Mouse (Mus musculus) cerebellum, adult 2 months (tissue): ENCODE results near the gene Gpatch3. TPM values are rescaled to one million over a fixed set of nuclear protein-coding genes. Genes with fewer than 3 reads are reported as not detected.
A peak's percentile ranks its signal among the peaks of the same experiment; 100 is the strongest.

Experiments used
- DNase-seq, 2 experiments: peaks; one replicate each; pipeline ENCODE4 v3.0.0; 2021
- H3K27ac ChIP-seq: fragments of 200-500 bp; 2 replicates; pipeline ENCODE4 v1.5.1; 2012; ENCODE audit warnings: low read length, control low read depth, inconsistent platforms; ENCODE audit not compliant: insufficient read depth
- H3K27me3 ChIP-seq: fragments of 200-500 bp; 2 replicates; pipeline ENCODE4 v1.6.1; 2012; ENCODE audit warnings: inconsistent platforms, mild to moderate bottlenecking, low read length, moderate library complexity; ENCODE audit not compliant: control insufficient read depth, insufficient read depth
- H3K4me1 ChIP-seq: fragments of 200-500 bp; 2 replicates; pipeline ENCODE4 v1.6.1; 2011; ENCODE audit warnings: low read length; ENCODE audit not compliant: control insufficient read depth, insufficient read depth
- H3K4me3 ChIP-seq: fragments of 200-500 bp; replicated peaks from 2 replicates; pipeline ENCODE3; 2011; ENCODE audit warnings: mild to moderate bottlenecking, low read depth, low read length, control low read depth; ENCODE audit not compliant: insufficient read depth
- CTCF ChIP-seq: fragments of 200-500 bp; IDR thresholded peaks from 2 replicates; pipeline ENCODE4 v1.5.1; 2011; ENCODE audit warnings: low read depth, mild to moderate bottlenecking, control low read depth, low read length, moderate library complexity, borderline replicate concordance; ENCODE audit not compliant: insufficient read depth
- POLR2A ChIP-seq: fragments of 200-500 bp; IDR thresholded peaks from 2 replicates; pipeline ENCODE4 v1.6.1; 2011; ENCODE audit warnings: low read length, control low read depth, borderline replicate concordance; ENCODE audit not compliant: insufficient read depth
- WGBS: fragments of 180-500 bp; shearing (Covaris S2); methylation state at CpG from one replicate; pipeline ENCODE4 v1.1.7; 2018; 5-methylcytosine and 5-hydroxymethylcytosine counted together
- polyA plus RNA-seq: library from polyadenylated mRNA; depleted of rRNA; stranded (reverse); fragments of >200 nt; gene quantifications from 2 replicates; pipeline ENCODE4 v1.2.3, GENCODE M21; 2012

The Gpatch3 gene
- polyA plus RNA-seq, 1 experiment, result 10.2 TPM

DNA sequence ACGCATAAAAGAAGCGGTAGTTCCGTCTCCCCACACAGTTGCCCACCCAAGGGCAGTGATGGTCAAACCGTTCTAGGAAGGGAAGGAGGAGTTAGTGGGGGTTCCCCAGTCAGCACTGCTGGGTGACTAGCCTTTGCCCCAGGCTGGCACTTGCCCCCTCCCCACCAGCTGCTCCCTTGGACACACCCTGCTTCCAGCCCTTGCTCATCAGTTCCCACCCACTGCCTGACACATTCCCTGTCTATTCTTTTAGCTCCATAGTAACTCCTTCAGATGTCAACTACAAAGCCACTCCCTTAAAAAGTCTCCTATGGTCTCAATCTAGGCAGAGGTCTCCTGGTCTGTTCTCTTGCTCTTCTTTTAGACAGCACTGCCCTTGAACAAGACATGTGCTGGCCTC lies 39.3 kb downstream of the Gpatch3 start:
- H3K27ac ChIP-seq, result no peak overlapping the region
- 73% methylated on average over 4 of the region's 4 CpGs for WGBS
- no peaks in the 10 kb centered on the region for H3K27me3 ChIP-seq
- TF ChIP-seq POLR2A (no peak), CTCF (no peak)
- H3K4me1 ChIP-seq, result peaks cover 9% of the 10 kb centered on the region
- DNase-seq, result no peak
- no peak overlapping the region for H3K4me3 ChIP-seq

DNA sequence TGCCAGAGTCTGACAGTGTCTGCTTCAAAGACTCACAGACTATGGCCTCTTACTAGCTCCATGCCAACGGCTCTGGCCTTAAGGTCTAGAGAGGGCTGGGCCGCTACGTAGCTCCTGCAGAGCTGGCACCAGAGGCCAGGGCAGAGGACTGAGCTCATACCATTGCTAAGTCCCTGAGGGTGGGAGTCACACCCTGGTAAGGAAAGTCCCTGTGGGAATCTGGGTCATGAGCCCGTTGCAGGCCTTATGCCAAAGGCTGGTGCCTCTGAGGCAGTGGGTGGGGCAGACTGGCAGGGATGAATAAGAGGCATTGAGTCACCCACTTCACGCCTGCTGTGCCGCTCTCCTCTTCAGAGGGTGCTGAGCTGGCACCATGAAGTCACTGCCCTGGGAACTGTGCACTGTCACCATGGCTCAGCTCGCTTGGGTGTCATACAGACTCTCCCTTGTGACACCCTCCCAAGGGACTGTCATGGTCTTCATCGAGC lies 39.8 kb downstream of the Gpatch3 start:
- DNase-seq, result peak; percentile 52 to 58
- no peak for TF ChIP-seq CTCF
- no peak for TF ChIP-seq POLR2A
- Histone ChIP-seq H3K27me3 (no peaks in the 10 kb centered on the region), H3K4me1 (peaks cover 9% of the 10 kb centered on the region), H3K4me3 (no peak overlapping the region), H3K27ac (no peak overlapping the region)
- WGBS, result 15% methylated on average over 8 of the region's 8 CpGs

DNA sequence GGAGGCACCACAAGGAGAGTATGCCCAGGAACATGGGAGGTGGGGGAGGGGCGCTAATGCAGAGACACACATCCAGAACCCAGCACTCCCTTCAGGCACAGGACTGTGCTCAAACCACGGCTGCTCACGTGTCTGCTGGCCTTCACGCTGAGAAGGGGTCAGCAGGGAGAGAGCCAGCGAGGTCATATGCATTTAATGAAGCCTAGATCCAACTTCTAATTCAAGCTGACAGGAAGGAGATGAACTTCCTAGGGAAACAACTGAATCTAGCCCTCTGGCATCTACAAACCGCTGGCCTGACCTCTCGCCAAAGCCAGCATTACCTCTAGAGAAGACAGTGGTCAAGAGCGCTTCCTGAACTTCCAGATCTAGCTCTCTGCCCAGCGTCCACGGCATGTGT lies 40.9 kb downstream of the Gpatch3 start:
- Histone ChIP-seq H3K27ac (no peak overlapping the region), H3K4me1 (peaks cover 14% of the 10 kb centered on the region), H3K4me3 (no peak overlapping the region), H3K27me3 (no peaks in the 10 kb centered on the region)
- no peak for DNase-seq
- no peak for TF ChIP-seq CTCF
- TF ChIP-seq POLR2A, result no peak
- 70% methylated on average over 10 of the region's 10 CpGs for WGBS

DNA sequence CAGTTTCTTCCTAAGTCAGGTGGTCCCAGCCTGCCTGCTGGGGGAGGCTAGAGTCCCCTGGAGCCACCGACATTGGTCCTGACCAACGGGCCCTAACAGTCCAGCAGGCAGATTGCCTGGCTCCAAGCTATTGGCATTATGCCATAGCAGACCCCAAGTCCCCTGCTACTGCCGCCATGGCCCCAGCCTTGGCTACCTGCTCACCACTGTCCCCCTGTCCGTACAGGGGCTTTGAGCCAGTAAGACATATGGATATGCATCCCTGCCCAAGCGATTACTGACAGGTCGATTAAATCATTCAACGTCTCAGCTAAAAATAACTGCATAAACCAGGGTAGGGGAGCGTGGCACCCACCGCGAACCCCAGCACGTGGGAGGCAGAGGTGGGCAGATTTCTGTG lies 43.4 kb downstream of the Gpatch3 start:
- Histone ChIP-seq H3K4me3 (no peak overlapping the region), H3K27me3 (no peaks in the 10 kb centered on the region), H3K27ac (no peak overlapping the region), H3K4me1 (peaks cover 21% of the 10 kb centered on the region)
- WGBS, result 19% methylated on average over 11 of the region's 11 CpGs
- DNase-seq, result no peak
- TF ChIP-seq POLR2A (no peak), CTCF (no peak)

DNA sequence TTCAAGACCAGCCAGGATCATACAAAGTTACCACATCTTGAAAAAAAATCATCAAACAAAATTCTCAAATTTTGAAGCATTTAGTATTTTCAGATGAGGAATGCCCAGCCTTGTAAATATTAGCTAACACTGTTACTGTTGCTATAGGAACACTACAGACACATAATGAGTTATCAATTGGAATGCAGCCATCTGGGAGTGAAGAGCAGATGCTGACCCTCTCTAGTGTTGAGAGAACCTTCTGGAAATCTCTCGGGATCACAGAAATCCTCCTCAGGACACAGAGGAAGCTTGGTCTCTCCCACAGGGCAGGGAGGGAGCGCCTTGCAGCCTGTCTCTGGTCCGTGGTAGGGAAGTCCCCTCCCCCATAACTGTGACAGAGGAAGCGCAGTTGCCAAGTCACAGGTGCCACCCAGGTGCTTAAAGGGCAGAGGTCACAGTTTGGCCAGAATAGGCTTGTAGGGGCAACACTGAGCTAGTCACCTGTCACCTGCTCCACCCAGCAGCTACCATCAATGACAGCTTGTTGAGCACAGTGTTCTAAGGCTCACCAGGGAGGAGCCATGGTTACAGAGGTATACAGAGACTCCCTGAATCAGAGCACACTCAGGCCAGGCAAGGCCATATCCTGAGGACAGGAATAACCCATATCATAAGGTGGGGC lies 45.1 kb downstream of the Gpatch3 start:
- H3K4me3 ChIP-seq, result no peak overlapping the region
- TF ChIP-seq CTCF (no peak), POLR2A (no peak)
- DNase-seq, result no peak
- H3K27me3 ChIP-seq, result no peaks in the 10 kb centered on the region
- WGBS, result 44% methylated on average over 4 of the region's 4 CpGs
- no peak overlapping the region for H3K27ac ChIP-seq
- H3K4me1 ChIP-seq, result peaks cover 16% of the 10 kb centered on the region

DNA sequence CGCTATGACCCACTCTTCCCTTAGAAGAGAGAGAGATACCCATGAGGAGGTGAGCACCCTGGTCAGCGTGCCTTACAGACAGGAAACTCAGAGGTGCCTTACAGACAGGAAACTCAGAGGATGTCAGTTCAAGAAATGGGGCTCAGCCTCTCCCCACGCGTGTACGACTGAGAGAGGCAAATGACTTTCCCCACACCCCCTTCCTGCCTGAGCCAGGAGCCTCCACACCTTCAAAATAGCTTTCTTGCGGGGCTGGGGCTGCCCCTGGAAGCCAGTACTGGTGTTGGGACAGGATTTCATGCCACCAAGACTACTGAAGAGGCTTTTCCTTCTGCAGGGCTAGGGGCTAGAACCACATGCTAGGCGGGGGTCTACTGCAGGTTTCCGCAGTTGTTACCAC lies 46.1 kb downstream of the Gpatch3 start:
- Histone ChIP-seq H3K4me1 (peaks cover 17% of the 10 kb centered on the region), H3K27ac (no peak overlapping the region), H3K27me3 (no peaks in the 10 kb centered on the region), H3K4me3 (no peak overlapping the region)
- TF ChIP-seq CTCF, result no peak
- no peak for TF ChIP-seq POLR2A
- 95% methylated on average over 8 of the region's 8 CpGs for WGBS
- no peak for DNase-seq

DNA sequence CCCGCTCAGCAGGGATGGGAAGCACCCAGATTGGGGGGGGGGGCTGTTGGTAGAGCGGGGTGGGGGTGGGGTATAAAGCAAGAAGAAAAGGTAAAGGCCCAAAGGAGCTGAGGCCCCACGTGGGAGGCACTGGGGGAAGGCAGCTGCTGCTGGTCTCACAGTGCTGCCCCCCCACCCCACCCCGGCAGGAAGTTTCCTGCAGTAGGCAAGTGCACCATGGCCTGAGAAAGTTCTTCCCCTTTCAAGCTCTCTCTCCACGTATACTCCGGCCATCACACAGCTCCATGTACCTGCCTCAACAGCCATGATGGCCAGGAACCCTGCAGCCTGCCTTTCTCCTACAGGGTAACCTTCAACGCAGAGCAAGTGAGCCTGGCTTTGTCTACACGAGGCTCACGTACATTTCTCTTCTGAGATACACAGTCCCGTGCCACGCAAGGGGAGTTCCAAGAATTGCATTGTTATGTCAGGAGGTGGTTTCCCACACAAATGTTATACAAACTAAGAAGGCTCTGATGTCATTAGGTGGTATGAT lies 47.7 kb downstream of the Gpatch3 start:
- Histone ChIP-seq H3K4me3 (no peak overlapping the region), H3K27ac (no peak overlapping the region), H3K27me3 (no peaks in the 10 kb centered on the region), H3K4me1 (peaks cover 31% of the 10 kb centered on the region)
- DNase-seq, result no peak
- TF ChIP-seq POLR2A (no peak), CTCF (no peak)
- WGBS, result 61% methylated on average over 11 of the region's 11 CpGs

DNA sequence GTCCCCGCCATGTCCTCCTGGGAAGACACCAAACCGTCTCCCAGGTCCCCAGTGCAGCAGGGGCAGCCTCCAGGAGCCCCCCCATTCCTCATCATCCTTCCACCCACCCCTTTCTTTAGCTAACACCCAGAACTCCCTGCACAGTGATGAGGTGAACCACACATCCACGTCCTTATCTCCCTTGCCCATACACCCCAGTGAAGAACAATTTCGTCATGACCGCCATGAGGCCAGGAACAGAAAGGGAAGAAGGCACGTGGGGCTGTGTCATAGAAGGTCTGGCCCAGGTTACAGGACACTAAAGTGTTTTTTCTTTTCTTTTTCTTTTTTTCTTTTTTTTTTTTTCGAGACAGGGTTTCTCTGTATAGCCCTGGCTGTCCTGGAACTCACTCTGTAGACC lies 50.3 kb downstream of the Gpatch3 start:
- DNase-seq, result no peak
- no peaks in the 10 kb centered on the region for H3K27me3 ChIP-seq
- H3K4me1 ChIP-seq, result peaks cover 32% of the 10 kb centered on the region
- no peak overlapping the region for H3K27ac ChIP-seq
- 88% methylated on average over 7 of the region's 7 CpGs for WGBS
- TF ChIP-seq CTCF (no peak), POLR2A (no peak)
- H3K4me3 ChIP-seq, result no peak overlapping the region
